In the genomic region with DNA sequence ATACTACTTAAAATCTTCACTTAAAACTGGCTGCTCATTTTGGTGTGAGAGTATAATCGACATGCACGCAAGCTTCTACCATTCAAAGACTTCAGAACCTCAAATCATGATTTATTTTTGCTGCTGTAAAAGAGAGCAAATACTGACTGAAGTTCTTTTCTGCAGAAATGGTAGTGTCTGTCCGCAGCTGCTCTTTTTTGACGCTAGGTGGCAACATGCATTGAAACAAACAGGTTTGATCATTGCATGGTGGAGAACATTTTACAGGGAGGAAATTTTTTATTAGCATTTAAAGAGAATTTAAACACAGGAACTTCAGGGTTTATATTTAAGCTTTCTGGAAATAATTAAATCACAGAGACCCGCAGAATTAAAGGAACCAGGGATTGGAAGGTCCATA, we compare ENCODE assay signal across 10 mouse cellular contexts. TPM values are rescaled to one million over a fixed set of nuclear protein-coding genes. Genes with fewer than 3 reads are reported as not detected.
DNase-seq lines count a peak whose midpoint lies in the region; ATAC-seq and TF ChIP-seq lines count a peak whose summit lies in the region.
"Had no signal": no experiment of that assay in that cellular context is flagged by ENCODE, and none has a peak within 500 bp of the region (broad histone marks: within the 10 kb centered on the region; RNA-seq: fewer than 3 reads in every experiment).

No protein-coding gene starts in this region.

- no peaks in the 10 kb centered on the region for H3K9me3 ChIP-seq in kidney, embryonic 16.5 days (ENCODE audit: low read length)
- H3K9me3 ChIP-seq in neural tube, embryonic 11.5 days (ENCODE audit: control insufficient read depth, low read length): no peaks in the 10 kb centered on the region
- no peaks in the 10 kb centered on the region for H3K9me3 ChIP-seq in neural tube, embryonic 15.5 days (replicated peaks)
- H3K9me3 ChIP-seq: midbrain, embryonic 12.5 days had no signal

- DNase-seq in kidney, adult 2 months: peak; percentile 24
- peak; percentile 33 for DNase-seq in neural tube, embryonic 11.5 days (ENCODE audit: low spot score)
- DNase-seq in ZHBTc4 (ENCODE audit: low read depth, low spot score): peak; percentile 32
- no peak for DNase-seq in adrenal gland, postnatal 25 days
- no peak for DNase-seq in testis, postnatal 14 days (ENCODE audit: low spot score)

- H3K4me2 ChIP-seq in kidney, embryonic 16.5 days (replicated peaks; ENCODE audit: low read depth, low read length): no peak overlapping the region
- H3K4me2 ChIP-seq in neural tube, embryonic 11.5 days (ENCODE audit: low read depth): no peak overlapping the region
- no peak overlapping the region for H3K4me2 ChIP-seq in neural tube, embryonic 15.5 days
- H3K4me2 ChIP-seq: midbrain, embryonic 12.5 days had no signal

- no peak for TF ChIP-seq CTCF in kidney, adult 2 months (conservative IDR thresholded peaks at IDR 0.05; ENCODE audit: insufficient read depth, insufficient read length, low read depth, low read length)

- H3K27me3 ChIP-seq in kidney, adult 2 months (replicated peaks; ENCODE audit: control insufficient read depth, insufficient read depth, low read length): no peaks in the 10 kb centered on the region
- no peaks in the 10 kb centered on the region for H3K27me3 ChIP-seq in kidney, embryonic 16.5 days (ENCODE audit: insufficient read depth, low read length)
- H3K27me3 ChIP-seq in neural tube, embryonic 11.5 days (ENCODE audit: control insufficient read depth, insufficient read depth, low read length): no peaks in the 10 kb centered on the region
- no peaks in the 10 kb centered on the region for H3K27me3 ChIP-seq in neural tube, embryonic 15.5 days (replicated peaks)
- H3K27me3 ChIP-seq: midbrain, embryonic 12.5 days had no signal

- 28% methylated on average over 5 of the region's 5 CpGs for WGBS in kidney, adult 2 months
- WGBS in kidney, embryonic 16.5 days: 35% methylated on average over 5 of the region's 5 CpGs
- 44% methylated on average over 5 of the region's 5 CpGs for WGBS in neural tube, embryonic 11.5 days
- 36% methylated on average over 5 of the region's 5 CpGs for WGBS in neural tube, embryonic 15.5 days

- no peak overlapping the region for H3K4me3 ChIP-seq in kidney, adult 2 months (ENCODE audit: insufficient read depth, low read depth, low read length)
- no peak overlapping the region for H3K4me3 ChIP-seq in kidney, embryonic 16.5 days (ENCODE audit: low read length)
- no peak overlapping the region for H3K4me3 ChIP-seq in neural tube, embryonic 11.5 days (ENCODE audit: low read depth, low read length)
- no peak overlapping the region for H3K4me3 ChIP-seq in neural tube, embryonic 15.5 days (replicated peaks)
- H3K4me3 ChIP-seq: midbrain, embryonic 12.5 days had no signal

- H3K36me3 ChIP-seq in kidney, adult 2 months (ENCODE audit: control insufficient read depth, insufficient read depth, low read length): no peaks in the 10 kb centered on the region
- no peaks in the 10 kb centered on the region for H3K36me3 ChIP-seq in kidney, embryonic 16.5 days (ENCODE audit: insufficient read depth, low read length)
- no peaks in the 10 kb centered on the region for H3K36me3 ChIP-seq in neural tube, embryonic 11.5 days (ENCODE audit: control insufficient read depth, insufficient read depth, low read length)
- no peaks in the 10 kb centered on the region for H3K36me3 ChIP-seq in neural tube, embryonic 15.5 days
- H3K36me3 ChIP-seq: midbrain, embryonic 12.5 days had no signal

- H3K4me1 ChIP-seq in kidney, adult 2 months (ENCODE audit: control insufficient read depth, insufficient read depth, low read length): no peaks in the 10 kb centered on the region
- no peaks in the 10 kb centered on the region for H3K4me1 ChIP-seq in kidney, embryonic 16.5 days (ENCODE audit: insufficient read depth, low read length)
- H3K4me1 ChIP-seq in neural tube, embryonic 11.5 days (ENCODE audit: control insufficient read depth, insufficient read depth, low read length): no peaks in the 10 kb centered on the region
- H3K4me1 ChIP-seq in neural tube, embryonic 15.5 days: no peaks in the 10 kb centered on the region
- H3K4me1 ChIP-seq: midbrain, embryonic 12.5 days had no signal

- H3K27ac ChIP-seq in kidney, adult 2 months (ENCODE audit: insufficient read depth, low read depth, low read length): no peak overlapping the region
- H3K27ac ChIP-seq in kidney, embryonic 16.5 days (ENCODE audit: low read length): no peak overlapping the region
- H3K27ac ChIP-seq in neural tube, embryonic 11.5 days (ENCODE audit: low read depth, low read length): no peak overlapping the region
- no peak overlapping the region for H3K27ac ChIP-seq in neural tube, embryonic 15.5 days (replicated peaks)
- H3K27ac ChIP-seq: midbrain, embryonic 12.5 days had no signal

- H3K9ac ChIP-seq in kidney, embryonic 16.5 days (replicated peaks; ENCODE audit: low read length): no peak overlapping the region
- H3K9ac ChIP-seq in neural tube, embryonic 11.5 days (ENCODE audit: low read length): no peak overlapping the region
- H3K9ac ChIP-seq in neural tube, embryonic 15.5 days (replicated peaks): no peak overlapping the region
- H3K9ac ChIP-seq: midbrain, embryonic 12.5 days had no signal

- ATAC-seq in kidney, embryonic 16.5 days (ENCODE audit: low FRiP score, low TSS enrichment): no peak
- ATAC-seq in neural tube, embryonic 11.5 days (ENCODE audit: insufficient read depth, low FRiP score, low TSS enrichment): no peak
- no peak for ATAC-seq in neural tube, embryonic 15.5 days (ENCODE audit: low FRiP score)
- ATAC-seq in megakaryocyte progenitor cell, adult 5-6 weeks (replicated peaks; ENCODE audit: poor library complexity): peak; percentile 71

- no peak for TF ChIP-seq POLR2A in kidney, adult 2 months (IDR thresholded peaks at IDR 0.05; ENCODE audit: low read depth, low read length)

RNA-seq across cellular contexts. Expression of a gene that starts 9.5 kb away (rescaled TPM):
- 0.06 TPM in 1 of 2 replicates, not detected in the other for polyA plus RNA-seq in kidney, adult 2 months (2012; rRNA removed)
- polyA plus RNA-seq in kidney, embryonic 16.5 days (2015; fragmentation: Nextera tagmentation; extraction: Ambion mirVana): 2.9 and 4.1 TPM in 2 replicates
- polyA plus RNA-seq in neural tube, embryonic 11.5 days (2014; fragmentation: Nextera tagmentation; extraction: Ambion mirVana): 9.6 and 9.9 TPM in 2 replicates
- 39.8 and 47.1 TPM in 2 replicates for polyA plus RNA-seq in neural tube, embryonic 15.5 days (2015; fragmentation: Nextera tagmentation; extraction: Ambion mirVana)
- total RNA-seq in megakaryocyte progenitor cell, adult 5-6 weeks (2015): not detected in 2 replicates
- total RNA-seq in megakaryocyte progenitor cell, adult 5-6 weeks (2017): not detected in 2 replicates
- total RNA-seq in adrenal gland, postnatal 25 days (2021): 0.95 and 1.5 TPM in 2 replicates
- polyA plus RNA-seq: large intestine, adult 2 months had no signal

RNA-seq across cellular contexts. Expression of a gene that starts 57.5 kb away (rescaled TPM):
- polyA plus RNA-seq in kidney, adult 2 months (2012; rRNA removed): 7.9 and 11.4 TPM in 2 replicates
- 72.4 and 76.0 TPM in 2 replicates for polyA plus RNA-seq in kidney, embryonic 16.5 days (2015; fragmentation: Nextera tagmentation; extraction: Ambion mirVana)
- polyA plus RNA-seq in neural tube, embryonic 11.5 days (2014; fragmentation: Nextera tagmentation; extraction: Ambion mirVana): 75.9 and 79.7 TPM in 2 replicates
- polyA plus RNA-seq in neural tube, embryonic 15.5 days (2015; fragmentation: Nextera tagmentation; extraction: Ambion mirVana): 68.7 and 71.2 TPM in 2 replicates
- 129 and 132 TPM in 2 replicates for total RNA-seq in megakaryocyte progenitor cell, adult 5-6 weeks (2015)
- 170 and 218 TPM in 2 replicates for total RNA-seq in megakaryocyte progenitor cell, adult 5-6 weeks (2017)
- total RNA-seq in adrenal gland, postnatal 25 days (2021): 92.7 and 94.4 TPM in 2 replicates

Comparison
In these comparisons a context has a peak if more than half of its experiments do, and no peak if none do; other contexts are left out.
1. DNase-seq: peak in kidney, adult 2 months (single experiment), neural tube, embryonic 11.5 days (single experiment) and ZHBTc4 (single experiment); none in adrenal gland, postnatal 25 days (single experiment) and testis, postnatal 14 days (single experiment).